In genomic region chr4:119071648-119072362, GRCm38 (mm10) we compare ENCODE assay signal across 8 mouse cellular contexts. TPM values are rescaled to one million over a fixed set of nuclear protein-coding genes. Genes with fewer than 3 reads are reported as not detected.
A peak's percentile ranks its signal among the peaks of the same experiment; 100 is the strongest.
DNase-seq lines count a peak whose midpoint lies in the region; ATAC-seq lines count a peak whose summit lies in the region.

No protein-coding gene starts in this region.

- H3K4me2 ChIP-seq in kidney, embryonic 15.5 days = peak overlapping the region; percentile 37
- peak overlapping the region; percentile 58 for H3K4me2 ChIP-seq in embryonic facial prominence, embryonic 13.5 days
- peak overlapping the region; percentile 38 for H3K4me2 ChIP-seq in midbrain, embryonic 12.5 days (replicated peaks)

- H3K4me1 ChIP-seq in kidney, embryonic 15.5 days = peaks cover 32% of the 10 kb centered on the region
- H3K4me1 ChIP-seq in embryonic facial prominence, embryonic 13.5 days = peaks cover 51% of the 10 kb centered on the region
- peaks cover 47% of the 10 kb centered on the region for H3K4me1 ChIP-seq in midbrain, embryonic 12.5 days

- WGBS in kidney, embryonic 15.5 days = 12% methylated on average over 19 of the region's 19 CpGs
- 9% methylated on average over 19 of the region's 19 CpGs for WGBS in embryonic facial prominence, embryonic 13.5 days
- WGBS in midbrain, embryonic 12.5 days = 1% methylated on average over 19 of the region's 19 CpGs

- H3K27ac ChIP-seq in kidney, embryonic 15.5 days = peak overlapping the region; percentile 67; the same call in 1 of the 2 replicates
- H3K27ac ChIP-seq in embryonic facial prominence, embryonic 13.5 days = peak overlapping the region; percentile 80
- H3K27ac ChIP-seq in midbrain, embryonic 12.5 days (replicated peaks) = peak overlapping the region; percentile 43; the same call in 1 of the 2 replicates

- no peak for ATAC-seq in kidney, embryonic 15.5 days (replicated peaks; ENCODE audit: low FRiP score)
- no peak for ATAC-seq in embryonic facial prominence, embryonic 13.5 days (ENCODE audit: insufficient number of reproducible peaks, insufficient read depth, low FRiP score, low TSS enrichment, low read depth)
- ATAC-seq in midbrain, embryonic 12.5 days (ENCODE audit: low FRiP score, low read depth) = no peak
- ATAC-seq in frontal cortex, adult (ENCODE audit: low TSS enrichment) = no peak

- peaks cover 36% of the 10 kb centered on the region for H3K27me3 ChIP-seq in kidney, embryonic 15.5 days
- H3K27me3 ChIP-seq in embryonic facial prominence, embryonic 13.5 days = peaks cover 33% of the 10 kb centered on the region
- peaks cover 24% of the 10 kb centered on the region for H3K27me3 ChIP-seq in midbrain, embryonic 12.5 days

- no peak for DNase-seq in kidney, postnatal 14 days
- DNase-seq in WW6 (ENCODE audit: low read depth, low spot score) = peak; percentile 85
- no peak for DNase-seq in frontal cortex, adult 2 months (ENCODE audit: extremely low spot score in 1 of 2, low spot score in 1 of 2)
- no peak for DNase-seq in ovary, postnatal 36 days (ENCODE audit: low spot score)

- no peak overlapping the region for H3K9ac ChIP-seq in kidney, embryonic 15.5 days
- H3K9ac ChIP-seq in embryonic facial prominence, embryonic 13.5 days = peak overlapping the region; percentile 2; the same call in 1 of the 2 replicates
- peak overlapping the region; percentile 17; the same call in 1 of the 2 replicates for H3K9ac ChIP-seq in midbrain, embryonic 12.5 days (replicated peaks)

- no peak overlapping the region for H3K4me3 ChIP-seq in kidney, embryonic 15.5 days (replicated peaks)
- H3K4me3 ChIP-seq in embryonic facial prominence, embryonic 13.5 days = no peak overlapping the region
- H3K4me3 ChIP-seq in midbrain, embryonic 12.5 days = peak overlapping the region; percentile 7; the same call in 1 of the 2 replicates

- H3K36me3 ChIP-seq in kidney, embryonic 15.5 days = no peaks in the 10 kb centered on the region
- H3K36me3 ChIP-seq in embryonic facial prominence, embryonic 13.5 days = no peaks in the 10 kb centered on the region
- H3K36me3 ChIP-seq in midbrain, embryonic 12.5 days = no peaks in the 10 kb centered on the region

- no peaks in the 10 kb centered on the region for H3K9me3 ChIP-seq in kidney, embryonic 15.5 days (replicated peaks)
- H3K9me3 ChIP-seq in embryonic facial prominence, embryonic 13.5 days = no peaks in the 10 kb centered on the region
- H3K9me3 ChIP-seq in midbrain, embryonic 12.5 days = no peaks in the 10 kb centered on the region

RNA-seq across cellular contexts. Expression of gene Slc2a1, which starts 36.7 kb away (rescaled TPM):
- polyA plus RNA-seq in kidney, embryonic 15.5 days (2015; fragmentation: Nextera tagmentation; extraction: Ambion mirVana) = 78.5 and 91.6 TPM in 2 replicates
- 116 and 123 TPM in 2 replicates for polyA plus RNA-seq in embryonic facial prominence, embryonic 13.5 days (2015; fragmentation: Nextera tagmentation; extraction: Ambion mirVana)
- 116 TPM in 2 replicates for polyA plus RNA-seq in midbrain, embryonic 12.5 days (2016; fragmentation: Nextera tagmentation; extraction: Ambion mirVana)
- 98.9 and 106 TPM in 2 replicates for polyA plus RNA-seq in frontal cortex, adult 2 months (2012; rRNA removed)
